In genomic region chr9:41580067-41580466, GRCm38 (mm10) we compare ENCODE assay signal across 8 mouse cellular contexts.
DNase-seq lines count a peak whose midpoint lies in the region; ATAC-seq and TF ChIP-seq lines count a peak whose summit lies in the region.

No protein-coding gene starts in this region.

- H3K27ac ChIP-seq in gastrocnemius, adult 2 months: peak overlapping the region; percentile 86
- peak overlapping the region; percentile 90 for H3K27ac ChIP-seq in midbrain, embryonic 11.5 days (ENCODE audit: low read depth, low read length)

- peak overlapping the region; percentile 53 for H3K4me2 ChIP-seq in midbrain, embryonic 11.5 days

- no peak for DNase-seq in gastrocnemius, adult 2 months
- DNase-seq in gastrocnemius, postnatal 36 days: no peak
- peak; percentile 50 for DNase-seq in brain, adult 2 months (ENCODE audit: low read depth, low spot score)
- DNase-seq in heart, postnatal 36 days: peak; percentile 18 to 34
- DNase-seq in midbrain, embryonic 11.5 days (ENCODE audit: low spot score, missing footprints): peak; percentile 92
- no peak for DNase-seq in spleen, postnatal 14 days (ENCODE audit: low spot score in 2 of 2)
- DNase-seq in embryo, embryonic 10 days (ENCODE audit: low spot score): no peak
- no peak for DNase-seq in cerebellum, adult 9-11 months

- WGBS in midbrain, embryonic 11.5 days: 0% methylated on average over 4 of the region's 4 CpGs

- intact Hi-C loops in gastrocnemius, adult 2 months (cut with DNase I): loop anchor here (1.0 kb wide), 1 partner anchor 106 kb away; no protein-coding TSS in a partner anchor
- intact Hi-C loops in gastrocnemius, postnatal 36 days (cut with DNase I): loop anchor here (5.0 to 10.0 kb wide), 2 partner anchors 355 to 372 kb away; no protein-coding TSS in a partner anchor
- intact Hi-C loops in heart, postnatal 36 days (cut with DNase I): loop anchor here (2.0 to 5.0 kb wide), 3 partner anchors 105 to 312 kb away; no protein-coding TSS in a partner anchor

- no peaks in the 10 kb centered on the region for H3K9me3 ChIP-seq in midbrain, embryonic 11.5 days (ENCODE audit: control insufficient read depth, low read length)

- peak; percentile 28 for ATAC-seq in midbrain, embryonic 11.5 days (ENCODE audit: low FRiP score)

- TF ChIP-seq CTCF in gastrocnemius, adult 2 months (IDR thresholded peaks at IDR 0.05): no peak

- peak overlapping the region; percentile 81 for H3K4me3 ChIP-seq in gastrocnemius, adult 2 months
- peak overlapping the region; percentile 61 for H3K4me3 ChIP-seq in midbrain, embryonic 11.5 days (ENCODE audit: low read depth, low read length)

- no peaks in the 10 kb centered on the region for H3K27me3 ChIP-seq in midbrain, embryonic 11.5 days (ENCODE audit: control insufficient read depth, insufficient read depth, low read length)

- H3K36me3 ChIP-seq in midbrain, embryonic 11.5 days (ENCODE audit: control insufficient read depth, insufficient read depth, low read length): no peaks in the 10 kb centered on the region

- H3K9ac ChIP-seq in midbrain, embryonic 11.5 days (ENCODE audit: low read length): peak overlapping the region; percentile 85

- peaks cover 24% of the 10 kb centered on the region for H3K4me1 ChIP-seq in midbrain, embryonic 11.5 days (ENCODE audit: control insufficient read depth, insufficient read depth, low read length)

Comparison
In these comparisons a context has a peak if more than half of its experiments do, and no peak if none do; other contexts are left out.
1. DNase-seq: peak in brain, adult 2 months (single experiment), heart, postnatal 36 days (2 of 2) and midbrain, embryonic 11.5 days (single experiment); none in gastrocnemius, adult 2 months (single experiment), gastrocnemius, postnatal 36 days (0 of 2), spleen, postnatal 14 days (0 of 2), embryo, embryonic 10 days (single experiment) and cerebellum, adult 9-11 months (single experiment).